Mouse (Mus musculus) small intestine, adult 2 months (tissue): ENCODE measurements around the gene Stk11ip.

Experiments used
- CTCF ChIP-seq: fragments of 200-500 bp; IDR thresholded peaks from 2 replicates; pipeline ENCODE4 v1.5.1; 2012; ENCODE audit warnings: low read depth, mild to moderate bottlenecking, control low read depth, inconsistent platforms, low read length, moderate library complexity, mixed read lengths; ENCODE audit not compliant: insufficient replicate concordance, insufficient read length; ENCODE audit errors: extremely low read depth
- POLR2A ChIP-seq: fragments of 200-500 bp; IDR thresholded peaks from 2 replicates; pipeline ENCODE4 v1.6.1; 2012; ENCODE audit warnings: low read depth, mild to moderate bottlenecking, control low read depth, inconsistent platforms, low read length, moderate library complexity

DNA sequence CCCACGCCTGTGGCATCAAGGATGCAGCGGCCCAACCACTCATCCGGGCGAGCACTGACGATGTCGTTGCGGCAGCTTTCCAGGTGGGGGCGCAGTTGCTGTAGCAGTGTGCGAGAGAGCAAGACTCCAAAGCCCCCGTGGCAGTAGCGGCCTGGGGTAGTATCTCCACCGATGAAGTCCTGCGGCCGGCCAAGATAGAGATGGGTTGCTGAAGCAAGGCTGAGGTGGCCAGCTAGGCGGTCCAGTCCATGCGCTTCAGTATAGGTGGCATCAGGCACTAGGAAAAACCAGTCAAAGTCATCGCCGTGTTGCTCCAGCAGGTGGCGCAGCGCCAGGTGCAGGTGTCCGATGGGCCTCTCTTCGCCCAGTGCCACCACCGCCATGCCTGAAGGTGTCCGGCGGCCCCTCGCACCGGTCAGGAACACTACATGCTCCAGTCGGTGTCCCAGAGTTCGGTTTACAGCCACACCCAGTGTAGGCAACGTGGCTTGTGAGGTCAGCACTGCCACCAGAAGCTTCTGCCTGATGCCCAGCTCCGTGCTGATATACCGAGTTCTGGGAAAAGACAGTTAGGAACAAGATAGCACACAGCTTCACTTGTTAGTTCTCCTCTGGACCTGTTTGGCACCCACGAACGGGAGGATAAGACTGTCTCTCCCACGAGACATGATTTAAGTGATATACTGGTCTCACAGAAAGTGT lies 43.9 kb upstream of the Stk11ip start:
- TF ChIP-seq CTCF (peak; percentile 93), POLR2A (no peak)
